Mouse (Mus musculus) forebrain, embryonic 15.5 days (tissue): ENCODE measurements around the gene Bod1l. TPM values are rescaled to one million over a fixed set of nuclear protein-coding genes. Genes with fewer than 3 reads are reported as not detected.

Source experiments
- ATAC-seq: fragments of 200-750 bp; cut with Nextera tagmentation; replicated peaks from 2 replicates; pipeline ENCODE4 v1.8.0; 2017; ENCODE audit warnings: mild to moderate bottlenecking, moderate TSS enrichment, moderate library complexity
- H3K27ac ChIP-seq: fragments of 300-500 bp; sonication (generic); replicated peaks from 2 replicates; pipeline ENCODE4 v1.5.1; 2015; ENCODE audit warnings: mild to moderate bottlenecking, inconsistent platforms
- H3K27me3 ChIP-seq: fragments of 300-500 bp; sonication (generic); 2 replicates; pipeline ENCODE4 v1.6.1; 2015; ENCODE audit warnings: inconsistent platforms
- H3K36me3 ChIP-seq: fragments of 300-500 bp; sonication (generic); 2 replicates; pipeline ENCODE4 v1.6.1; 2015; ENCODE audit warnings: mild to moderate bottlenecking, inconsistent platforms
- H3K4me1 ChIP-seq: fragments of 300-500 bp; sonication (generic); 2 replicates; pipeline ENCODE4 v1.6.1; 2015; ENCODE audit warnings: inconsistent platforms
- H3K4me2 ChIP-seq: fragments of 300-500 bp; sonication (generic); replicated peaks from 2 replicates; pipeline ENCODE4 v1.6.1; 2015; ENCODE audit warnings: mild to moderate bottlenecking, inconsistent platforms
- H3K4me3 ChIP-seq: fragments of 300-500 bp; sonication (generic); 2 replicates; pipeline ENCODE4 v1.5.1; 2015; ENCODE audit warnings: mild to moderate bottlenecking, inconsistent platforms
- H3K9ac ChIP-seq: fragments of 300-500 bp; sonication (generic); replicated peaks from 2 replicates; pipeline ENCODE4 v1.6.1; 2015; ENCODE audit warnings: mild to moderate bottlenecking, inconsistent platforms
- H3K9me3 ChIP-seq: fragments of 300-500 bp; sonication (generic); 2 replicates; pipeline ENCODE4 v1.6.1; 2016; ENCODE audit warnings: inconsistent platforms
- WGBS: fragments of 180-500 bp; shearing (Covaris S2); methylation state at CpG from one replicate; pipeline ENCODE4 v1.1.7; 2015; ENCODE audit warnings: mixed read lengths; 5-methylcytosine and 5-hydroxymethylcytosine counted together
- microRNA-seq: library from miRNA; unstranded; fragments of <30 nt; microRNA quantifications from one replicate; pipeline ENCODE4, GENCODE M21; 2016
- polyA plus RNA-seq: library from polyadenylated mRNA; unstranded; fragments of >200 nt; fragmentation: Nextera tagmentation; extraction: Ambion mirVana; gene quantifications from 2 replicates; pipeline ENCODE4 v1.2.1, GENCODE M21; 2015

Gene Bod1l
- polyA plus RNA-seq, 1 experiment from 2014 or later, result 31.2 TPM

GRCm38 (mm10) chr5:41755373-41755960 is 88.6 kb downstream of the Bod1l start:
- Histone ChIP-seq H3K9me3 (no peaks in the 10 kb centered on the region), H3K4me2 (no peak overlapping the region), H3K27me3 (peaks cover 95% of the 10 kb centered on the region), H3K36me3 (no peaks in the 10 kb centered on the region), H3K9ac (no peak overlapping the region), H3K4me1 (no peaks in the 10 kb centered on the region), H3K4me3 (no peak overlapping the region), H3K27ac (no peak overlapping the region)
- ATAC-seq, result no peak
- under 1% methylated on average over 23 of the region's 23 CpGs for WGBS

- H3K9ac ChIP-seq, result no peak overlapping the region
- no peaks in the 10 kb centered on the region for H3K9me3 ChIP-seq
- peaks cover 95% of the 10 kb centered on the region for H3K27me3 ChIP-seq
- no peaks in the 10 kb centered on the region for H3K4me1 ChIP-seq
- 0 out of 2 replicates have a peak overlapping the region, but pooled peaks have one; percentile 9 for H3K4me2 ChIP-seq
- H3K4me3 ChIP-seq, result no peak overlapping the region
- no peak for ATAC-seq
- H3K27ac ChIP-seq, result no peak overlapping the region
- 1% methylated on average over 16 of the region's 16 CpGs for WGBS
- H3K36me3 ChIP-seq, result no peaks in the 10 kb centered on the region
These were observed 89.3 kb downstream of the Bod1l start for GRCm38 (mm10) chr5:41754836-41755235.

- no peak for ATAC-seq
- Histone ChIP-seq H3K36me3 (no peaks in the 10 kb centered on the region), H3K9me3 (no peaks in the 10 kb centered on the region), H3K27ac (no peak overlapping the region), H3K4me2 (no peak overlapping the region), H3K27me3 (peaks cover 96% of the 10 kb centered on the region), H3K9ac (no peak overlapping the region), H3K4me1 (no peaks in the 10 kb centered on the region), H3K4me3 (no peak overlapping the region)
- 1% methylated on average over 17 of the region's 17 CpGs for WGBS
These were observed 89.8 kb downstream of the Bod1l start for GRCm38 (mm10) chr5:41754226-41754775.

- Histone ChIP-seq H3K36me3 (no peaks in the 10 kb centered on the region), H3K9me3 (no peaks in the 10 kb centered on the region), H3K4me2 (no peak overlapping the region), H3K4me3 (no peak overlapping the region), H3K4me1 (no peaks in the 10 kb centered on the region), H3K27me3 (peaks cover 97% of the 10 kb centered on the region), H3K9ac (no peak overlapping the region), H3K27ac (no peak overlapping the region)
- no peak for ATAC-seq
- 22% methylated on average over 4 of the region's 4 CpGs for WGBS
These were observed 91.4 kb downstream of the Bod1l start for GRCm38 (mm10) chr5:41752721-41753120.

- ATAC-seq, result no peak
- no peak overlapping the region for H3K27ac ChIP-seq
- no peaks in the 10 kb centered on the region for H3K9me3 ChIP-seq
- H3K27me3 ChIP-seq, result peaks cover 62% of the 10 kb centered on the region
- no peaks in the 10 kb centered on the region for H3K4me1 ChIP-seq
- WGBS, result 5% methylated on average over 14 of the region's 15 CpGs
- H3K36me3 ChIP-seq, result no peaks in the 10 kb centered on the region
- H3K4me3 ChIP-seq, result no peak overlapping the region
- no peak overlapping the region for H3K4me2 ChIP-seq
- no peak overlapping the region for H3K9ac ChIP-seq
These were observed 99.0 kb downstream of the Bod1l start for GRCm38 (mm10) chr5:41744898-41745780.

- H3K9ac ChIP-seq, result no peak overlapping the region
- H3K27ac ChIP-seq, result no peak overlapping the region
- H3K4me1 ChIP-seq, result no peaks in the 10 kb centered on the region
- ATAC-seq, result no peak
- H3K36me3 ChIP-seq, result no peaks in the 10 kb centered on the region
- no peak overlapping the region for H3K4me2 ChIP-seq
- WGBS, result 9% methylated on average over 7 of the region's 7 CpGs
- H3K4me3 ChIP-seq, result no peak overlapping the region
- peaks cover 54% of the 10 kb centered on the region for H3K27me3 ChIP-seq
- no peaks in the 10 kb centered on the region for H3K9me3 ChIP-seq
These were observed 99.9 kb downstream of the Bod1l start for GRCm38 (mm10) chr5:41744234-41744633.

GRCm38 (mm10) chr5:41738817-41739216 is 105.3 kb downstream of the Bod1l start:
- H3K36me3 ChIP-seq, result no peaks in the 10 kb centered on the region
- 57% methylated on average over 6 of the region's 6 CpGs for WGBS
- no peak overlapping the region for H3K9ac ChIP-seq
- peaks cover 2% of the 10 kb centered on the region for H3K27me3 ChIP-seq
- no peak overlapping the region for H3K4me2 ChIP-seq
- no peak overlapping the region for H3K27ac ChIP-seq
- H3K9me3 ChIP-seq, result no peaks in the 10 kb centered on the region
- no peak for ATAC-seq
- H3K4me1 ChIP-seq, result no peaks in the 10 kb centered on the region; the same call in 1 of the 2 replicates
- H3K4me3 ChIP-seq, result no peak overlapping the region

Small RNAs within 50 kb of the gene (microRNA-seq; reads per million reads assigned to microRNA genes)
- gene Mir6414, result not detected

Other genes with a start within 250 kb of the Bod1l start
- 77.3 and 79.8 TPM in 2 replicates for gene Rab28, start 136.2 kb downstream of the Bod1l start, polyA plus RNA-seq
- gene Nkx3-2, start 79.8 kb downstream of the Bod1l start, polyA plus RNA-seq, result not detected in 2 replicates
- gene Gm16223, start 223.6 kb upstream of the Bod1l start, polyA plus RNA-seq, result not detected in 2 replicates